Mouse (Mus musculus): ENCODE results near the gene Krt25.
A peak's percentile ranks its signal among the peaks of the same experiment; 100 is the strongest.

The Krt25 gene

DNA sequence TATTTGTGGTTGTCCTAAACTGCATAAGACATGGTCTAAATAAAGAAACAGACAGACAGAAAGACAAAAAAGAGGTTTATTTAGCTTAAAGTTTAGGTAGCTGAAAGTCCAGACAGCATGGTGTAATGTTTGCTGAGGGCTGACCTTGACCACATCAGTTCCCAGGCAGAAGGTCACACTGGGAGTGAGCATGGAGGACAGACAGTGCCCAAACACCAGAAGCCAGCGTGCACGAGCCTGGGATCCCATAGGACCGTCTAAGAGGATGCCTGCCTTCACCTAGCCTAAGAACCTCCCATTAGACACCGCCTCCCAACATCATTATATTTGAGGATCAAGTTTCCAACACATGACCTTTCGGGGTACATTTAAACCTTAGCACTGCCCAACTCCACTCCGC, 47.1 kb downstream of the Krt25 start:
- DNase-seq, result no peak

- no peak for DNase-seq
Measured at GRCm38 (mm10) chr11:99272721-99273120, 50.0 kb downstream of the Krt25 start.

DNA sequence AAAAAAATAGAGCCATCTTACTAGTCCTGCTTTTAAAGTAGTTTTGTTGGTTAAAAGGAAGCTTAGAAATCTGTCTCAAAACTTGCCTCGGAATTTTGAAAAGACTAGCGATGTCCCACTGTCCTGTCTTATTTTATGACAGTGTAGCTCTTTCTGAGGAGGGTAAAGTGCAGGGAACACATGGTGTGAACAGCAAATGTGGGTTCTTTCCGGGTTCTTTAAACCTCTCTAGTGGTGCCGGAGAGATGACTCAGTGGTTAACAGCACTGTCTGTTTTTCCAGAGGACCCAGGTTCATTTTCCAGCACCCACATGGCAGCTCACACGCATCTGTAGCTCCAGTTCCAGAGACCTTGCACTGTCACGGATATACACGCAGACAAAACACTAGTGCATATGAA, 53.6 kb downstream of the Krt25 start:
- no peak for DNase-seq

- DNase-seq, result peak; percentile 49
Measured at GRCm38 (mm10) chr11:99265796-99266195, 57.0 kb downstream of the Krt25 start.

Measured in kidney, postnatal 10 days (tissue).